Mouse (Mus musculus): ENCODE measurements around the gene Wfdc6a. TPM values are rescaled to one million over a fixed set of nuclear protein-coding genes. Genes with fewer than 3 reads are reported as not detected.

Gene Wfdc6a
- polyA plus RNA-seq (2017; shearing (Covaris generic)), result not detected

DNA sequence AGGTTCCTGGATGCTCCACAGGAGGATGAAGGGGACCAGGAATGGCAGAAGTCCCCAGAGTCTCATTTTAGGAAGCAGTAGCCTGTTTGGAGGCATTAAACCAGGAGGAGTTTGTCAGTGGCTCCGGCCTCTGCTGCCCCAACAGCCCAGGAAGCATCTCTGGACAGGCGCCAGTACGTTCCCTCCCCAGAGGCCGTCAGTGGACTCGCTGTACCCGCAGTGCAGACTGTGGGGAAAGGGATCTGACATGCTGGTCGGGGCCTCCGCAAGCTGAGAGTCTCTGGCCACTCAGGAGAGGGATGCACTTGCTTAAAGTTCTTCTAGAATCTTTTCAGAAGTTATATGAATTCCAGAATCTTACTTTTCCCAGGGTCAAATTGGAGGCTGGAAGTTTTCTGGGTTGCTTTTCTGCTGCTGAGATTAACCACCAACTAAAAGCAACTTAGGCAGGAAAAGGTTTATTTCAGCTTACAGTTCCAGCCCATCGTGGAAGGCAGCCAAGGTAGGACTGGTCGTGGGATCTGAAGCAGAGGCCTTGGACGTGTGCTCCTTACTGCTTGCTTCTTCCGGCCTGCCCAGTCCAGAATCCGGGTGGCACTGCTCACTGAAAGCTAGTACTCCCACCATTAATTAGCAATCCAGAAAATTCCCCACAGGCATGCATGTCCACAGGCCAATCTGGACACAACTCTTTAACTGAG, at the start of gene Wfdc6a:
Wfdc6a (minus strand) TSS at position 423 of the 701 bp plus-strand sequence.

GRCm38 (mm10) chr2:164613471-164613870, 28.2 kb upstream of the Wfdc6a start, which contains the start of the genes Wfdc6b and Wfdc8:
Wfdc6b (plus strand) TSS chr2:164613522.
Wfdc8 (minus strand) TSS chr2:164613626.

DNA sequence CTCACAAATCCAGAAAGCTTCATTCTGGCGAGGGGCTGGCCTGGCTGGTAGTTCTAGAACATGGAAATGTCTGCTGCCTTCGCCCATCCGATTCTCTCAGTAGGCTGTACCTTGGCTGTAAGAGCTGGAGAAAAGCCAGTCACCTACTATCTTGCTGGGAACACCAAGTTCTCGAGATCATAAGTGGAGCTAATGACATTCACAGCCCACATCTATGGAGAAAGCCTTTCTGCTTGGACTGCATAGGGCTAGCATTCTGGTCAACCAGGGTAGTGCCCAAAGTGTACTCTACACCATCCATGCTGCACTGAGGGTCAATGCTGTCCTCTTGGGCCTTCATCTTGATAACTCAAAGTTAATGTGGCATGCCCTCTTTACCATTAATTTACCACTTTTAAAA, 8.2 kb upstream of the Wfdc6a start, which contains the start of gene Eppin:
Eppin (minus strand) TSS at position 101 of the 400 bp plus-strand sequence.

GRCm38 (mm10) chr2:164573359-164573758, 11.9 kb downstream of the Wfdc6a start, which contains the start of gene Spint3:
Spint3 (minus strand) TSS chr2:164573459.

DNA sequence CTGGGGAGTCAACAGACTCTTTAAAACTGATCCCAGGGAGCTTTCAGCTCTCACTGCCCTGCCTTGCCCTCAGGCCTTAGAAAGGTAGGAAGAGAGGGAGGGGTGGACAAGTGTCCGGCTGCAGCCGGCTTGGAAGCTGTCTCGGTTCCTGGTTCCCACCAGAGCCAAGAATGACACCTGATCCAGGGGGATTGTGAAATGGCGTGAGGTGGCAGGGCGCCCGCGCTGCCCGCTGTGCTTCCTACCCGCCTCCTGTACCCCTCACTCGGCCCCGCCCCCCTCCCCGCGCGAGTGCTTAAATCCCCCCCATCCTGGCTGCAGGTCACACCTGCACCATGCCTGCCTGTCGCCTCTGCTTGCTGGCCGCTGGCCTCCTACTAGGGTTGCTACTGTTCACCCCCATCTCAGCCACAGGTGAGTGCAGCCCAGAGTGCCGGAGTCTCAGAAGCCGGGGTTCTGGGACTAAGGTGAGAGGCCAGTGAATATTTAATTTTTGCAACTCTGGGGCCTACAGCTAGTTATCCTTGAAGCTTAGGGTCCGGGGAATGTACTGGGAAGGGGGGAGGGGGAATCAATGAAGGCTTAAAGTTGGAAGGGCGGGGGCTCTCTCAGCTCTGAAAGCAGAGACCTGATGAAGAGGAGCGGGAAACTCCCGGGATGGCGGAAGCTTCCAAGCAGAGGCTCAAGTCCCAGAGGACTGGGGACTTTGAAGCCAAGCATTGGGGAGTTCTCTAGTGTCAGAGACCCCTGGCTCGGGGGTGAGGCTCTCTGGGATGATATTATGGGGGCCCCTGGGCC, 22.7 kb downstream of the Wfdc6a start, which contains the start of gene Wfdc2:
Wfdc2 (plus strand) TSS at position 23 of the 798 bp plus-strand sequence.

Other genes starting within 250 kb of the Wfdc6a start
- 10 to 100 TPM in 1 of 2 experiments, 1 to 10 TPM in 1; 8.3 to 12.3 TPM for gene Slpi, start 196.4 kb downstream of the Wfdc6a start, polyA plus RNA-seq (2017; shearing (Covaris generic))
- not detected for gene Rbpjl, start 182.3 kb downstream of the Wfdc6a start, polyA plus RNA-seq (2017; shearing (Covaris generic))
- not detected for gene Matn4, start 180.3 kb downstream of the Wfdc6a start, polyA plus RNA-seq (2017; shearing (Covaris generic))
- 10 to 100 TPM in 1 of 2 experiments, 1 to 10 TPM in 1; 2.1 to 10.2 TPM for gene Sdc4, start 141.6 kb downstream of the Wfdc6a start, polyA plus RNA-seq (2017; shearing (Covaris generic))
- gene Sys1, start 128.5 kb downstream of the Wfdc6a start, polyA plus RNA-seq (2017; shearing (Covaris generic)), result 100 to 1,000 TPM; 109 to 126 TPM
- 10 to 100 TPM; 11.8 to 17.1 TPM for gene Gm20458, start 124.5 kb downstream of the Wfdc6a start, polyA plus RNA-seq (2017; shearing (Covaris generic))
- under 1 TPM in 1 of 2 experiments, not detected in 1; 0.24 TPM for gene Trp53tg5, start 111.7 kb downstream of the Wfdc6a start, polyA plus RNA-seq (2017; shearing (Covaris generic))
- 1 to 10 TPM; 3.5 to 4.9 TPM for gene Dbndd2, start 99.3 kb downstream of the Wfdc6a start, polyA plus RNA-seq (2017; shearing (Covaris generic))
- gene Pigt, start 87.9 kb downstream of the Wfdc6a start, polyA plus RNA-seq (2017; shearing (Covaris generic)), result 10 to 100 TPM; 32.7 to 39.1 TPM
- gene Wfdc2, start 23.0 kb downstream of the Wfdc6a start, polyA plus RNA-seq (2017; shearing (Covaris generic)), result 1 to 10 TPM in 1 of 2 experiments, under 1 TPM in 1; 0.43 to 1.1 TPM
- not detected for gene Spint3, start 12.0 kb downstream of the Wfdc6a start, polyA plus RNA-seq (2017; shearing (Covaris generic))
- gene Eppin, start 8.1 kb upstream of the Wfdc6a start, polyA plus RNA-seq (2017; shearing (Covaris generic)), result not detected
- gene Wfdc6b, start 28.1 kb upstream of the Wfdc6a start, polyA plus RNA-seq (2017; shearing (Covaris generic)), result under 1 TPM in 1 of 2 experiments, not detected in 1; 0.28 TPM
- under 1 TPM in 1 of 2 experiments, not detected in 1; 0.12 TPM for gene Wfdc8, start 28.2 kb upstream of the Wfdc6a start, polyA plus RNA-seq (2017; shearing (Covaris generic))
- gene Wfdc16, start 53.3 kb upstream of the Wfdc6a start, polyA plus RNA-seq (2017; shearing (Covaris generic)), result not detected
- not detected for gene Wfdc10, start 70.6 kb upstream of the Wfdc6a start, polyA plus RNA-seq (2017; shearing (Covaris generic))
- not detected for gene Wfdc9, start 71.1 kb upstream of the Wfdc6a start, polyA plus RNA-seq (2017; shearing (Covaris generic))
- gene Wfdc11, start 88.6 kb upstream of the Wfdc6a start, polyA plus RNA-seq (2017; shearing (Covaris generic)), result not detected
- not detected for gene Wfdc13, start 99.7 kb upstream of the Wfdc6a start, polyA plus RNA-seq (2017; shearing (Covaris generic))
- not detected for gene Spint4, start 113.1 kb upstream of the Wfdc6a start, polyA plus RNA-seq (2017; shearing (Covaris generic))
- gene Spint5, start 129.9 kb upstream of the Wfdc6a start, polyA plus RNA-seq (2017; shearing (Covaris generic)), result not detected
- under 1 TPM in 1 of 2 experiments, not detected in 1; 0.49 TPM for gene Wfdc3, start 160.5 kb upstream of the Wfdc6a start, polyA plus RNA-seq (2017; shearing (Covaris generic))
- gene Dnttip1, start 160.5 kb upstream of the Wfdc6a start, polyA plus RNA-seq (2017; shearing (Covaris generic)), result 10 to 100 TPM; 64.6 to 68.8 TPM
- gene Ube2c, start 184.5 kb upstream of the Wfdc6a start, polyA plus RNA-seq (2017; shearing (Covaris generic)), result 10 to 100 TPM; 20.3 to 34.2 TPM
- gene Tnnc2, start 194.5 kb upstream of the Wfdc6a start, polyA plus RNA-seq (2017; shearing (Covaris generic)), result not detected
- gene Snx21, start 200.4 kb upstream of the Wfdc6a start, polyA plus RNA-seq (2017; shearing (Covaris generic)), result 10 to 100 TPM in 1 of 2 experiments, 1 to 10 TPM in 1; 7.8 to 11.3 TPM
- 10 to 100 TPM; 43.0 to 44.5 TPM for gene Acot8, start 219.4 kb upstream of the Wfdc6a start, polyA plus RNA-seq (2017; shearing (Covaris generic))
- gene Zswim3, start 219.7 kb upstream of the Wfdc6a start, polyA plus RNA-seq (2017; shearing (Covaris generic)), result 1 to 10 TPM; 4.5 to 9.6 TPM
- 10 to 100 TPM; 16.1 to 16.4 TPM for gene Zswim1, start 237.2 kb upstream of the Wfdc6a start, polyA plus RNA-seq (2017; shearing (Covaris generic))
- gene Spata25, start 243.1 kb upstream of the Wfdc6a start, polyA plus RNA-seq (2017; shearing (Covaris generic)), result under 1 TPM in 1 of 2 experiments, not detected in 1; 0.67 TPM
- gene Ctsa, start 247.4 kb upstream of the Wfdc6a start, polyA plus RNA-seq (2017; shearing (Covaris generic)), result 100 to 1,000 TPM; 220 to 295 TPM
- 1 to 10 TPM; 1.6 to 2.6 TPM for gene Neurl2, start 248.0 kb upstream of the Wfdc6a start, polyA plus RNA-seq (2017; shearing (Covaris generic))